Mouse (Mus musculus): ENCODE measurements around the gene Map1s.

- no peak for TF ChIP-seq CTCF (IDR thresholded peaks at IDR 0.05; ENCODE audit: low read depth, low read length)
- no peak for TF ChIP-seq POLR2A (IDR thresholded peaks at IDR 0.05; ENCODE audit: borderline replicate concordance, low read depth, low read length)
Measured at GRCm38 (mm10) chr8:70879500-70879899, 26.2 kb upstream of the Map1s start.
